Mouse (Mus musculus): ENCODE measurements around the gene Ctf2.
"Not testable (repeated sequence)": the region's sequence is repeated elsewhere in the genome, so short reads cannot be mapped to it uniquely, and the experiment has no call there.

GRCm38 (mm10) chr7:127732066-127732465 lies at the start of gene Ctf2:
- not testable (repeated sequence) for TF ChIP-seq HCFC1 (IDR thresholded peaks at IDR 0.05; ENCODE audit: borderline replicate concordance, insufficient read depth, low read length); MAFK (IDR thresholded peaks at IDR 0.05; ENCODE audit: insufficient read depth, low read depth, low read length); ZNF384 (IDR thresholded peaks at IDR 0.05; ENCODE audit: low read depth, low read length)
